Mouse (Mus musculus): ENCODE measurements around the gene Otof.

DNA sequence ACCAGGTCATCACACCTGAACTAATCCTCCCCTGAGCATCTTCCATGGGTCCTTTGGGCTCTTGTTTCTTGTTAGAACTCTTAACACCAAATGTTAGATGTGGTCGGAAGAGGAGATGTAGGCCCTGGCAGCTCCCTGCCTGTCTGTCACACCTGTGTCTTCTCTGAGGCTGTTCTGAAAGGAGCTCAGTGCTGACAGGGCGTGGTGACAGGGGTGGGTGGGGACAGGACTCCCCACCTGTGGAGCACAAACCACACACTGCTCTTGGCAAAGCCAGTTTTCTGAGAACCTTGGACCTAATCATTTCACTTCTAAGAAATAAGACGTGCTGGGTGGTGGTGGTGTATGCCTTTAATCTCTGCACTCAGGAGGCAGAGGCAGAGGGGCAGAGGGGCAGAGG lies 108.1 kb downstream of the Otof start:
- TF ChIP-seq CTCF (IDR thresholded peaks at IDR 0.05; ENCODE audit: low read depth, low read length) (no peak), TAL1 (conservative IDR thresholded peaks at IDR 0.05; ENCODE audit: low read depth, low read length) (no peak), GATA1 (IDR thresholded peaks at IDR 0.05; ENCODE audit: borderline replicate concordance, low read length) (no peak), POLR2AphosphoS5 (IDR thresholded peaks at IDR 0.05; ENCODE audit: insufficient replicate concordance, low read depth, low read length) (no peak)

Data from G1E (cell line).